Mouse (Mus musculus) erythroblast, embryonic 14.5 days (primary cell): ENCODE data around the gene Cdkn2aipnl.

Experiments used
- GATA1 ChIP-seq: IDR thresholded peaks from 2 replicates; pipeline ENCODE4 v1.6.1; 2012; ENCODE audit warnings: low read length, inconsistent platforms, mixed read lengths
- TAL1 ChIP-seq: IDR thresholded peaks from 3 replicates; pipeline ENCODE4 v1.6.1; 2012; ENCODE audit warnings: low read length, inconsistent platforms, mixed read lengths

- TF ChIP-seq TAL1 (no peak), GATA1 (no peak)
Measured at GRCm38 (mm10) chr11:51945548-51945947, 21.9 kb upstream of the Cdkn2aipnl start.
